Mouse (Mus musculus) MEL (cell line): Measurements from ENCODE around the gene Fdxacb1. TPM values are rescaled to one million over a fixed set of nuclear protein-coding genes. Genes with fewer than 3 reads are reported as not detected.

Source experiments
- DNase-seq: peaks from one replicate; pipeline ENCODE4 v3.0.0; 2011; ENCODE audit warnings: low read depth, low spot score
- H3K27ac ChIP-seq: 2 replicates; pipeline ENCODE4 v1.5.1; 2012; ENCODE audit warnings: low read depth, mild to moderate bottlenecking, control low read depth, low read length, moderate library complexity; ENCODE audit not compliant: control insufficient read depth
- H3K27me3 ChIP-seq, 2 experiments: fragments of 150-350 bp in 1 of 2; sonication (generic) in 1 of 2; 2 replicates each; pipeline ENCODE4 v1.6.1; 2012; ENCODE audit warnings: low read length in 2 of 2, mild to moderate bottlenecking in 2 of 2, improper control_type of control experiment in 1 of 2, moderate library complexity in 1 of 2; ENCODE audit not compliant: insufficient read depth in 2 of 2, control insufficient read depth in 1 of 2
- H3K36me3 ChIP-seq, 2 experiments: 2 replicates each; pipeline ENCODE4 v1.6.1; 2012 to 2014; ENCODE audit warnings: low read length in 2 of 2, improper control_type of control experiment in 1 of 2, inconsistent platforms in 1 of 2, mild to moderate bottlenecking in 1 of 2; ENCODE audit not compliant: insufficient read depth in 2 of 2, control insufficient read depth in 1 of 2
- H3K4me1 ChIP-seq, 2 experiments: fragments of 150-350 bp in 1 of 2; sonication (generic) in 1 of 2; 2 replicates each; pipeline ENCODE4 v1.6.1; 2012; ENCODE audit warnings: low read length in 2 of 2, improper control_type of control experiment in 1 of 2, mild to moderate bottlenecking in 1 of 2; ENCODE audit not compliant: insufficient read depth in 2 of 2, control insufficient read depth in 1 of 2
- H3K4me3 ChIP-seq, 2 experiments: fragments of 150-350 bp in 1 of 2; sonication (generic) in 1 of 2; 2 replicates each; pipeline ENCODE4 v1.5.1; 2012; ENCODE audit warnings: low read depth in 2 of 2, low read length in 2 of 2, mild to moderate bottlenecking in 2 of 2, moderate library complexity in 2 of 2, control low read depth in 1 of 2, improper control_type of control experiment in 1 of 2; ENCODE audit not compliant: control insufficient read depth in 1 of 2, insufficient read depth in 1 of 2
- H3K79me2 ChIP-seq: 2 replicates; pipeline ENCODE4 v1.6.1; 2012; ENCODE audit warnings: mild to moderate bottlenecking, low read length, moderate library complexity; ENCODE audit not compliant: control insufficient read depth, poor library complexity, insufficient read depth
- H3K9ac ChIP-seq: 2 replicates; pipeline ENCODE4 v1.6.1; 2012; ENCODE audit warnings: low read depth, mild to moderate bottlenecking, control low read depth, low read length, moderate library complexity; ENCODE audit not compliant: control insufficient read depth, poor library complexity, severe bottlenecking
- H3K9me3 ChIP-seq: fragments of 150-350 bp; sonication (generic); replicated peaks from 2 replicates; pipeline ENCODE4 v1.6.1; 2012; ENCODE audit warnings: mild to moderate bottlenecking, low read length, improper control_type of control experiment, moderate library complexity; ENCODE audit not compliant: insufficient read depth
- CTCF ChIP-seq, 3 experiments: IDR thresholded peaks in 2 of 3; conservative IDR thresholded peaks in 1 of 3; 2 replicates each; pipeline ENCODE4 v1.5.1; 2011 to 2012; ENCODE audit warnings: low read length in 3 of 3, low read depth in 2 of 3, mild to moderate bottlenecking in 2 of 3, improper control_type of control experiment in 1 of 3, inconsistent platforms in 1 of 3, mixed read lengths in 1 of 3, moderate library complexity in 1 of 3; ENCODE audit not compliant: control insufficient read depth in 1 of 3, insufficient read depth in 1 of 3, poor library complexity in 1 of 3, severe bottlenecking in 1 of 3
- ELF1 ChIP-seq: IDR thresholded peaks from 2 replicates; pipeline ENCODE4 v1.6.1; 2014; ENCODE audit warnings: low read depth, mild to moderate bottlenecking, inconsistent platforms, low read length, improper control_type of control experiment, moderate library complexity
- EP300 ChIP-seq, 2 experiments: IDR thresholded peaks; 2 replicates each; pipeline ENCODE4 v1.6.1; 2011; ENCODE audit warnings: improper control_type of control experiment in 2 of 2, low read length in 2 of 2, low read depth in 1 of 2, mild to moderate bottlenecking in 1 of 2
- GATA1 ChIP-seq: IDR thresholded peaks from 2 replicates; pipeline ENCODE4 v1.6.1; 2011; ENCODE audit warnings: low read depth, low read length, improper control_type of control experiment
- HCFC1 ChIP-seq: IDR thresholded peaks from 2 replicates; pipeline ENCODE4 v1.6.1; 2012; ENCODE audit warnings: low read depth, mild to moderate bottlenecking, inconsistent platforms, low read length, improper control_type of control experiment, moderate library complexity
- JUND ChIP-seq: IDR thresholded peaks from 2 replicates; pipeline ENCODE4 v1.6.1; 2011; ENCODE audit warnings: low read depth, mild to moderate bottlenecking, improper control_type of control experiment, low read length
- KAT2A ChIP-seq: conservative IDR thresholded peaks from 2 replicates; pipeline ENCODE4 v1.6.1; 2012; ENCODE audit warnings: low read depth, low read length, improper control_type of control experiment, inconsistent platforms
- MAFK ChIP-seq: IDR thresholded peaks from 2 replicates; pipeline ENCODE4 v1.6.1; 2011; ENCODE audit warnings: low read depth, mild to moderate bottlenecking, low read length, improper control_type of control experiment, borderline replicate concordance
- MAX ChIP-seq: IDR thresholded peaks from 2 replicates; pipeline ENCODE4 v1.6.1; 2011; ENCODE audit warnings: low read length, improper control_type of control experiment
- MAZ ChIP-seq: IDR thresholded peaks from 2 replicates; pipeline ENCODE4 v1.6.1; 2012; ENCODE audit warnings: low read depth, mild to moderate bottlenecking, inconsistent platforms, low read length, improper control_type of control experiment
- MYC ChIP-seq: IDR thresholded peaks from 2 replicates; pipeline ENCODE4 v1.6.1; 2011; ENCODE audit warnings: low read depth, mild to moderate bottlenecking, low read length, improper control_type of control experiment, moderate library complexity
- NELFE ChIP-seq: IDR thresholded peaks from 2 replicates; pipeline ENCODE4 v1.6.1; 2011; ENCODE audit warnings: low read depth, low read length, improper control_type of control experiment
- NRF1 ChIP-seq: IDR thresholded peaks from 2 replicates; pipeline ENCODE4 v1.6.1; 2014; ENCODE audit warnings: low read depth, mild to moderate bottlenecking, inconsistent platforms, low read length, improper control_type of control experiment, moderate library complexity; ENCODE audit not compliant: poor library complexity, insufficient read depth, severe bottlenecking
- POLR2A ChIP-seq, 2 experiments: IDR thresholded peaks; 2 replicates each; pipeline ENCODE4 v1.6.1; 2011 to 2012; ENCODE audit warnings: low read length in 2 of 2, mild to moderate bottlenecking in 2 of 2, control low read depth in 1 of 2, improper control_type of control experiment in 1 of 2, low read depth in 1 of 2, moderate library complexity in 1 of 2; ENCODE audit not compliant: control insufficient read depth in 1 of 2, insufficient read depth in 1 of 2, poor library complexity in 1 of 2
- SIN3A ChIP-seq: IDR thresholded peaks from 2 replicates; pipeline ENCODE4 v1.6.1; 2012; ENCODE audit warnings: low read length, improper control_type of control experiment, inconsistent platforms
- TAL1 ChIP-seq: IDR thresholded peaks from 2 replicates; pipeline ENCODE4 v1.6.1; 2012; ENCODE audit warnings: mild to moderate bottlenecking, inconsistent platforms, low read length, moderate library complexity, mixed read lengths
- UBTF ChIP-seq: IDR thresholded peaks from 2 replicates; pipeline ENCODE4 v1.6.1; 2012; ENCODE audit warnings: low read depth, mild to moderate bottlenecking, inconsistent platforms, low read length, improper control_type of control experiment, moderate library complexity, borderline replicate concordance; ENCODE audit not compliant: insufficient read depth
- USF1 ChIP-seq: IDR thresholded peaks from 2 replicates; pipeline ENCODE4 v1.6.1; 2014; ENCODE audit warnings: low read depth, mild to moderate bottlenecking, inconsistent platforms, low read length, improper control_type of control experiment, moderate library complexity
- ZKSCAN1 ChIP-seq: IDR thresholded peaks from 2 replicates; pipeline ENCODE4 v1.6.1; 2012; ENCODE audit warnings: low read depth, mild to moderate bottlenecking, inconsistent platforms, low read length, improper control_type of control experiment, moderate library complexity
- ZNF384 ChIP-seq: IDR thresholded peaks from 2 replicates; pipeline ENCODE4 v1.6.1; 2012; ENCODE audit warnings: low read depth, mild to moderate bottlenecking, inconsistent platforms, low read length, improper control_type of control experiment
- polyA plus RNA-seq, 2 experiments: library from polyadenylated mRNA; stranded (reverse) in 1 of 2; unstranded in 1 of 2; fragments of >175 nt in 1 of 2; fragments of >200 nt in 1 of 2; gene quantifications; 2 replicates each; pipeline versions ENCODE4 v1.2.1 to v1.2.4; 2012; ENCODE audit warnings: low replicate concordance in 2 of 2, low read depth in 1 of 2; ENCODE audit not compliant: insufficient read length in 2 of 2, insufficient read depth in 1 of 2, missing spikeins in 1 of 2
- total RNA-seq: library from RNA; depleted of rRNA; stranded (reverse); fragments of 300-350 nt; gene quantifications from 2 replicates; pipeline ENCODE4 v1.2.3, GENCODE M21; 2012

Gene Fdxacb1
- total and polyA plus RNA-seq, 3 experiments: 6.5 to 9.7 TPM; not detected in 1

DNA sequence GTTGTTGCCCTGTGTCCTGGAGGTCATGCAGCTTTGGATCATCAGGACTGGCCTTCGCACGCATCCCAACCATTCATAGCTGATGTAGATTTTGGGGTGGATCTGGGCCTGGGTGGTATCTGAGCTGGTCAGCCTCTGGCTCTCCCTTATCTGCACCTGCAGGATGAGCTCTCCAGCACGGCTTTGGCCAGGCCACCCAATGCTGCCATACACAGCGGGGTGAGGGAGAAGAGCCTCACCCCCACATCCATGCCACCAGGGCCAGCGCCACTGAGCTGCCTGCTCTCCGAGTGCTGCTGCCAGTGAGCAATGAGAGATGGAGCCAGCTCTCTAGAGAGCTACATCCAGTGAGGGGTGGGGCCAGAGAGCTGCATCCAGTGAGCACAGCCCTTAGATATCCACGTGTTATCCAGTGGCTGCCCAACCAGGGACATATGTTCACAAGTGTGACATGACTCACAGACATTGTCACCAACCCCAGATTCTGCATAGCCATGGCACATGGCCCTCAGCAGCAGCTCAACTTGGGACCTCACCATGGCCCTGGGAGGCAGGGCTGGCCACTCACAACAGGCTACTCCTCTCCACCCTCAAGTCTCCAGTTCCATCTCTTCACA, 35.1 kb downstream of the Fdxacb1 start:
- no peak for TF ChIP-seq MYC
- TF ChIP-seq USF1: no peak
- TF ChIP-seq EP300 (IDR thresholded peaks at IDR 0.05; ENCODE audit: low read depth in 1 of 2, low read length in 2 of 2): no peak
- TF ChIP-seq GATA1: no peak
- no peak for TF ChIP-seq MAFK
- no peak for TF ChIP-seq CTCF (IDR thresholded peaks at IDR 0.05 in 2 of 3, conservative IDR thresholded peaks at IDR 0.05 in 1 of 3; ENCODE audit: control insufficient read depth in 1 of 3, insufficient read depth in 1 of 3, low read depth in 2 of 3, low read length in 3 of 3, poor library complexity in 1 of 3, severe bottlenecking in 1 of 3)
- TF ChIP-seq ELF1: no peak
- no peak for TF ChIP-seq JUND
- TF ChIP-seq TAL1: no peak
- no peak for TF ChIP-seq NRF1
- no peak for TF ChIP-seq NELFE
- TF ChIP-seq MAX: no peak
- no peak for TF ChIP-seq HCFC1
- no peak for TF ChIP-seq UBTF
- TF ChIP-seq POLR2A (IDR thresholded peaks at IDR 0.05; ENCODE audit: control insufficient read depth in 1 of 2, insufficient read depth in 1 of 2, low read depth in 1 of 2, low read length in 2 of 2, poor library complexity in 1 of 2): no peak
- no peak for TF ChIP-seq ZKSCAN1
- TF ChIP-seq KAT2A: no peak
- no peak for TF ChIP-seq MAZ
- no peak for TF ChIP-seq SIN3A
- no peak for TF ChIP-seq ZNF384
- Histone ChIP-seq H3K4me1 (no peaks in the 10 kb centered on the region), H3K27ac (no peak overlapping the region), H3K36me3 (peaks cover 0 to 6% of the 10 kb centered on the region in 2 experiments; a peak in 2 of 4 replicates), H3K9ac (no peak overlapping the region), H3K9me3 (no peaks in the 10 kb centered on the region), H3K4me3 (no peak overlapping the region), H3K27me3 (no peaks in the 10 kb centered on the region), H3K79me2 (no peaks in the 10 kb centered on the region)
- DNase-seq: no peak

GRCm38 (mm10) chr9:50808471-50808870, 40.4 kb downstream of the Fdxacb1 start:
- H3K27me3 ChIP-seq: no peaks in the 10 kb centered on the region
- DNase-seq: no peak
- no peak for TF ChIP-seq ZNF384
- TF ChIP-seq GATA1: no peak
- no peak for TF ChIP-seq CTCF (IDR thresholded peaks at IDR 0.05 in 2 of 3, conservative IDR thresholded peaks at IDR 0.05 in 1 of 3; ENCODE audit: control insufficient read depth in 1 of 3, insufficient read depth in 1 of 3, low read depth in 2 of 3, low read length in 3 of 3, poor library complexity in 1 of 3, severe bottlenecking in 1 of 3)
- TF ChIP-seq, all 39 proteins: peak for 0
- no peak overlapping the region for H3K9ac ChIP-seq
- H3K27ac ChIP-seq: no peak overlapping the region
- H3K79me2 ChIP-seq: no peaks in the 10 kb centered on the region
- H3K36me3 ChIP-seq: peaks cover 0 to 23% of the 10 kb centered on the region in 2 experiments; a peak in 2 of 4 replicates
- H3K4me1 ChIP-seq: peaks cover 2 to 20% of the 10 kb centered on the region in 2 experiments
- no peak overlapping the region for H3K4me3 ChIP-seq
- no peaks in the 10 kb centered on the region for H3K9me3 ChIP-seq
